Mouse (Mus musculus): ENCODE results near the gene Tmem139. TPM values are rescaled to one million over a fixed set of nuclear protein-coding genes. Genes with fewer than 3 reads are reported as not detected.

The Tmem139 gene
- polyA plus RNA-seq, 1 experiment = not detected

DNA sequence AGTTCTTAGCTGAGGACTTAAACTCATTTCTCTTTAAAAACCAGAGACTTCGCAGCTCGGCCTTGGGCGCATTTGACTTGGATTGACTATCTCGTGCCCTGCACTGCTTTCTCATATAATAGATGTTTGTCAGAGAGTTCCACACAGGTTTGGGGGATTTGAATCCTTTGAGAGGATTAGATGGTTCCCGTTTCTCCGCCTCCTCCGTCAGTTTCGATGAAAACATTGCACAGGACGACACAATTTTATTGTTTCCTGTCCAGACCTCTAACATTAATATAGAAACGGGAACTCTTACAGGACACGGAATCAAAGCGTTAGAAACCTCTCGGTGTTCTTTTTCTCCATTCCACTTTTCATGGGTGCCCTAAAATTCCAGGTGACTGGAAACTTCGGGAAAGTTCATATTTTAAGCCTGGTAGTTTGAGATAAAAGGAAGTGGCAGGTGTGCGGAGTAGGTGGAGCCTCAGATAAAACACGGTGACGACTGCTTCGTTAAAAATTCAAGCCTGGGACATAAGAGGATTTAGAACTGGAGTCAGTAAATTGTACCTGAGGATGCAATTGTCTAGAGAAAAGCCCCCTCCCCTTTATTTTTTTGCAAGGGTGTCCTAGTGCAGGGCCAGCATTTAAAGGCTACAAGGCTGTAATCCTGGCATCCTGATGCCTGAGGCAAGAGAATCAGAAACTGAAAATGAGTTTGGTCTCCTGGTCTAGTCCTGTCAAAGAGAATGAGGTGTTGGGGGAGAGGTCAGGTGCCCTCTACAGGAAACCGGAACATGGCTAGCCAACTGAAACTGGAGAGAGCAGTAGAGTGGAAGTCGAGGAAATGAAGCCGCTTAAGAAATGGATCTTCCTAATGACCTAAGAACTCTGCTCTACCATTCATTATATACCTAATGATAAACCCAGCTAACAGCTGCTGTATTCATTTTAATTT lies 3.9 kb downstream of the Tmem139 start:
- peaks cover 3% of the 10 kb centered on the region for H3K27me3 ChIP-seq (ENCODE audit: control insufficient read depth)
- peak overlapping the region; percentile 78 for H3K4me3 ChIP-seq (replicated peaks)
- no peaks in the 10 kb centered on the region for H3K9me3 ChIP-seq (ENCODE audit: control insufficient read depth, low read length)
- no peak for TF ChIP-seq GATA1 (IDR thresholded peaks at IDR 0.05; ENCODE audit: low read length)
- peak; percentile 53; the same call in 2 of the 3 replicates for TF ChIP-seq TAL1 (IDR thresholded peaks at IDR 0.05; ENCODE audit: low read length)
- peaks cover 43% of the 10 kb centered on the region for H3K36me3 ChIP-seq (ENCODE audit: control insufficient read depth)
- peaks cover 51% of the 10 kb centered on the region for H3K4me1 ChIP-seq (ENCODE audit: control insufficient read depth)

DNA sequence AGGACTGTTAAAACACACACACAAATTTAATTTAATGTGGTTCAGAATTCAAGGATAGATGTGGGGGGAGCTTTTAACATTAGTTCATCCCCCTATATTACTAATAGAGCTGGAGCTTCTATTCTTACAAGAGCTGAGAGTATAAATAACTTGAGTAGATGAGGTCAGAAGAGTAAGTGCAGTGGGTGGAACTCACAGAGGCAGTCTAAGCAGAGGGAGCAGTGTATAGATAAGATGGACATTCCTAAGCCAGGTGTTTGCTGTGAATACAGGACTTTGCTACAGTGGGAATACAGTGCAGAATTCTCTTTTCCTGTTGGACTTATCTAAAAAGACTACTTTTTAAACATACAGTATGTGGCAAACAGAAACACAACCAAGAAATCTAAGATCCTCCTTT lies 9.0 kb downstream of the Tmem139 start:
- peaks cover 95% of the 10 kb centered on the region for H3K36me3 ChIP-seq (ENCODE audit: control insufficient read depth)

DNA sequence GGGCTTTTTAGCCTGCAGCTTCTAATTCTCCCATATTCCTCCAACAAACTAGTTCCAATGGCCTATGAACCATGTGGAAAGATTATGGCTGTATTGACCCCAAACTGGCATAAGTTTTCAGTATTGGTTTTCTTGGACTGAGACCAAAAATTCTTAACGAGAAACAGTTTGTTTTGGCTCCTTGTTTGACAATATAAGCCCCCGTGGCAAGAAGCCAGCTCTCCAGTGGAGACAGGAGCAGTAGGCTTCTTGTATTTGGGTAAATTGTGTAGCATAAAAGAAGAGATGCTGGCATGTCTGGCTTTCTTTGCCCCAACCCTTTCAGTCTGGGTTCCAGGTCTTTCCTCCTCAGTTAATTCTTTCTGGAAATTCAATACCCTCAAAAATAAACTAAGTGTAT lies 14.4 kb downstream of the Tmem139 start:
- Histone ChIP-seq H3K27me3 (ENCODE audit: control insufficient read depth) (no peaks in the 10 kb centered on the region), H3K4me3 (replicated peaks) (no peak overlapping the region), H3K36me3 (ENCODE audit: control insufficient read depth) (peaks cover 100% of the 10 kb centered on the region), H3K4me1 (ENCODE audit: control insufficient read depth) (no peaks in the 10 kb centered on the region), H3K9me3 (ENCODE audit: control insufficient read depth, low read length) (no peaks in the 10 kb centered on the region)
- TF ChIP-seq TAL1 (IDR thresholded peaks at IDR 0.05; ENCODE audit: low read length) = no peak
- no peak for TF ChIP-seq GATA1 (IDR thresholded peaks at IDR 0.05; ENCODE audit: low read length)

More for the DNA sequence above, 9.0 kb downstream of the Tmem139 start:
- Histone ChIP-seq H3K4me3 (replicated peaks) (no peak overlapping the region), H3K27me3 (ENCODE audit: control insufficient read depth) (no peaks in the 10 kb centered on the region), H3K4me1 (ENCODE audit: control insufficient read depth) (peaks cover 28% of the 10 kb centered on the region), H3K9me3 (ENCODE audit: control insufficient read depth, low read length) (no peaks in the 10 kb centered on the region)
- no peak for TF ChIP-seq TAL1 (IDR thresholded peaks at IDR 0.05; ENCODE audit: low read length)
- no peak for TF ChIP-seq GATA1 (IDR thresholded peaks at IDR 0.05; ENCODE audit: low read length)

DNA sequence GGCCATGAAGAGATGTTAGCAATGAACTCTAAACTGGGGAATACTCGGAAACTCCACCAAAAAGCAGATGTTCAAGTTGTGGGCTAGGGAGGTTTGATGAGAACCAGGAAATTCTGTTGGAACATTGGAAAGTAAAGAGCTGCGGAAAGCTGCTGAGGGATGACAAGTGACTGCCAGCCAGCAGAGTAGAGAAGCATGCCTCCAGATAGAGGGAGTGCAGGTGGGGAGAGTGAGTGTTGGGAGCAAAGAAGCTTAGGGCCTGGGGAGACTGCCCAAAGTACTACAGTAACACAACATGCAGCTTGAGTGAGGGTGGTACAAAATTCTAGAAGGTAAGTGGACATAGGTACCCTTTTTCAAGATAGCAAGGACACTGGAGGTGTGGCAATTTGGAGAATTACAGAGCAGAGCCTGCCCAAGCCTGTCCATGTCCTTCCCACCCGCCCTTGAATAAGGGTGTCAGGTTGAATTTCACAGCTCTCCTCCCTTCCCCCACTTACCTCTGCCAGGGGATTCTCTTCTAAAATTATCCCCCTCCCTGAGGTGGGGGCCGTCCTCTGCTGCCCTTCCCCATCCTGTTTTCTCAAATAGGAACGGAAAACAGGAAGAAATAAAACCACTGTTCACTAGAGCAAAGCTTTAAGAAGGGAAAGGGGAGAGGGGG lies 21.2 kb downstream of the Tmem139 start:
- Histone ChIP-seq H3K4me1 (ENCODE audit: control insufficient read depth) (no peaks in the 10 kb centered on the region), H3K4me3 (replicated peaks) (no peak overlapping the region), H3K9me3 (ENCODE audit: control insufficient read depth, low read length) (no peaks in the 10 kb centered on the region), H3K27me3 (ENCODE audit: control insufficient read depth) (no peaks in the 10 kb centered on the region), H3K36me3 (ENCODE audit: control insufficient read depth) (peaks cover 77% of the 10 kb centered on the region)
- TF ChIP-seq GATA1 (IDR thresholded peaks at IDR 0.05; ENCODE audit: low read length) (no peak), TAL1 (IDR thresholded peaks at IDR 0.05; ENCODE audit: low read length) (no peak)

DNA sequence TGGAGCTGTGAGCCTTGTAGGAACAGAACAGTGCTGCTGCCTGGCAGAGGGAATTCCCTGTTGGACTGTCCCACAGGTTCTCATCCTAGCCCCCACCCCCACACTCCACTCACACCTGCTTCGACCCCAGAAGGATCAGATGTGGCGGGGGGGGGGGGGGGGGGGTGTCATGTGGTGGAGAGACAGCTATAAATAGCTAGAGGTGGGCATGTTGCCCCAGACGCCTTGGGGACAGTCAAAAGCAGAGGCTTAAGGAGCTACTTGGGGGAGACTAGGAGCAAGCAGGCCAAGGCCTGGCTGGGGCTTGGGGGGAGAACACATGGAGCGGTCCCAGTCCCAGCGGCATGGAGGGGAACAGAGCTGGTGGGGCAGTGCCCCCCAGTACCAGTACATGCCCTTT lies 24.7 kb downstream of the Tmem139 start, which contains the start of gene Clcn1:
Gene Clcn1, plus strand, starts transcription at position 238 of the 400 bp plus-strand sequence.
- Histone ChIP-seq H3K36me3 (ENCODE audit: control insufficient read depth) (peaks cover 42% of the 10 kb centered on the region), H3K4me1 (ENCODE audit: control insufficient read depth) (no peaks in the 10 kb centered on the region), H3K4me3 (replicated peaks) (no peak within 1 kb of the TSS), H3K9me3 (ENCODE audit: control insufficient read depth, low read length) (no peaks in the 10 kb centered on the region), H3K27me3 (ENCODE audit: control insufficient read depth) (no peaks in the 10 kb centered on the region)
- TF ChIP-seq TAL1 (IDR thresholded peaks at IDR 0.05; ENCODE audit: low read length) (no peak), GATA1 (IDR thresholded peaks at IDR 0.05; ENCODE audit: low read length) (no peak)

DNA sequence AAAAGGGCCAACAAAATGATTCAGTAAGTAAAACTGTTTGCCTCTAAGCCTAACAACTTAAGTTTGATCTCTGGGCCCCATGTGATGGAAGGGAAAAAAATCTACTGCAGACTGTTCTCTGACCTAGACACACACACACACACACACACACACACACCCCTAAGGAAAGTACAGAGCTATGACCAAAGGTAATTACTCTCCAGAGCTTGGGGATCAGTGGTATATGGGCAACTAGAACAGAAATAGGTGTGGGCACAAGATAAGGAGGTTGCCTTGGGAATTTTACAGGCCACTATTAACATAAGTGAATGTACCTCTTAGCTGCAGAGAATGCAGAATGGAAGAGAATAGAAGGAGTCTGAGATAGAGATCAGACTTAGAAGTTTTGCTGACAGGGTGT lies 25.8 kb downstream of the Tmem139 start:
- Histone ChIP-seq H3K4me1 (ENCODE audit: control insufficient read depth) (no peaks in the 10 kb centered on the region), H3K36me3 (ENCODE audit: control insufficient read depth) (peaks cover 31% of the 10 kb centered on the region), H3K4me3 (replicated peaks) (no peak overlapping the region), H3K9me3 (ENCODE audit: control insufficient read depth, low read length) (no peaks in the 10 kb centered on the region), H3K27me3 (ENCODE audit: control insufficient read depth) (no peaks in the 10 kb centered on the region)
- TF ChIP-seq GATA1 (IDR thresholded peaks at IDR 0.05; ENCODE audit: low read length) (no peak), TAL1 (IDR thresholded peaks at IDR 0.05; ENCODE audit: low read length) (no peak)

DNA sequence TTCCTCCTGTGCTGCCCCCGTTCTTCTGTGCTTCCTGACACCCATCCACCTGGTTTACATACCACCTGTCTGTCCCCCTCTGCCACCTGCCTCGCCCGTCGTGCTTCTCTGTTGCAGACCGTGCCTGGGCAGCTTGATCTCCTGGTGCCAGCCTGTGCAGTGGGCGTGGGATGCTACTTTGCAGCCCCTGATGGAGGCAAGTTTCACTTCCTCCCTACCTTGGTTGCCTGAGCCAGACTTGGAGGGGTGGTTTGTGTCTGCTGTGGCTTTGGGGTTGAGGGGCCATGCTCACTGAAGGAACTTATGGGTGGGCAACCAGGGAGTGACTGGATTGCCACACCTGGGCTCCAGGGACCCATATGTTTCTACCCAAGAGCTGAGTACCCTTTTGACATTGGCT lies 31.6 kb downstream of the Tmem139 start:
- no peak for TF ChIP-seq GATA1 (IDR thresholded peaks at IDR 0.05; ENCODE audit: low read length)
- no peak for TF ChIP-seq TAL1 (IDR thresholded peaks at IDR 0.05; ENCODE audit: low read length)
- Histone ChIP-seq H3K4me1 (ENCODE audit: control insufficient read depth) (no peaks in the 10 kb centered on the region), H3K36me3 (ENCODE audit: control insufficient read depth) (no peaks in the 10 kb centered on the region), H3K4me3 (replicated peaks) (no peak overlapping the region), H3K9me3 (ENCODE audit: control insufficient read depth, low read length) (no peaks in the 10 kb centered on the region), H3K27me3 (ENCODE audit: control insufficient read depth) (no peaks in the 10 kb centered on the region)

DNA sequence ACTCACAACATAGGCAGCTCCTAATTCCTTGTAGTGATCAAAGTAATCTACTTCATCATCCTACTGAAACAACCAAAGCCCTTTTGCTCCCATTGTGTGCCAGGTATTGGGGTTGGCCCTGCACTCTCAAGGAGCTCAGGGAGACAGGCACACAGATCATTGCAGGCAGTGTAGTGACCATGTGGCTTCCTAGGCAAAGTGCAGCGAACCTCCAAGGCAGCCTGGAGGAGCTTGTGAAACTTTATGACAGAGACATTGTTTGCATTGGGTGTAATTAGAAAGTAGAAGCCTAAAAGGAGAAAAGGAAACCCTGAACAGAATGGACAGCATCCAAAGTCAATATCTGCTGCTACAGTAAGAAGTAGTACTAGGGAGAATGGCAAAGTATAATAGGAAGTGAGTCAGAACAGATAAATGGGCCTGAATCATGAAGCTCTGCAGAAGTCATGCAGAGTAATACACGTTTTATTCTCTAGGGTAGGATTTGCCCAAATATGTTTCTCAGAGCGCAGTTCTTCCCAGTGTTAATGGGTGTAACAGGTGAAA lies 33.9 kb downstream of the Tmem139 start:
- TF ChIP-seq GATA1 (IDR thresholded peaks at IDR 0.05; ENCODE audit: low read length) = no peak
- no peak for TF ChIP-seq TAL1 (IDR thresholded peaks at IDR 0.05; ENCODE audit: low read length)
- Histone ChIP-seq H3K27me3 (ENCODE audit: control insufficient read depth) (no peaks in the 10 kb centered on the region), H3K4me3 (replicated peaks) (no peak overlapping the region), H3K36me3 (ENCODE audit: control insufficient read depth) (no peaks in the 10 kb centered on the region), H3K9me3 (ENCODE audit: control insufficient read depth, low read length) (no peaks in the 10 kb centered on the region), H3K4me1 (ENCODE audit: control insufficient read depth) (no peaks in the 10 kb centered on the region)

DNA sequence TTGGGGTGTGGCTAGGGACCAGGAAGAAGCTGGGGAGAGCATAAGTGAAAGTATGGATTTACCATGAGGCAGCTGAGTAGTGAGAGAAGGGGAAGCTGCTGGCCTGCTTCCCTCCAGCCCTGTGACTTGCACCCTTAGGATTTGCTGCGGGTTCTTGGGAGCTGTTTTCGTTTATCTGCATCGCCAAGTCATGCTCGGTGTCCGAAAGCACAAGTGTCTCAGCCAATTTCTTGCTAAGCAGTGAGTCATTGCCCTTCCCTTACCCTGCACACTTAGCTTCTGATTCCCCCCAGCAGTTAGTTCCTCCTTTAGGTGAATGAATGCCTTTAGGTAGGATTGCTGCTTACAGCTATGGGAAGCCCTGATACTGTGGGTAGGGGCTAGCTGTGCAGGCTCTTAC lies 37.6 kb downstream of the Tmem139 start:
- Histone ChIP-seq H3K9me3 (ENCODE audit: control insufficient read depth, low read length) (no peaks in the 10 kb centered on the region), H3K36me3 (ENCODE audit: control insufficient read depth) (no peaks in the 10 kb centered on the region), H3K27me3 (ENCODE audit: control insufficient read depth) (no peaks in the 10 kb centered on the region), H3K4me1 (ENCODE audit: control insufficient read depth) (no peaks in the 10 kb centered on the region), H3K4me3 (replicated peaks) (no peak overlapping the region)
- TF ChIP-seq TAL1 (IDR thresholded peaks at IDR 0.05; ENCODE audit: low read length) = no peak
- TF ChIP-seq GATA1 (IDR thresholded peaks at IDR 0.05; ENCODE audit: low read length) = no peak

Data from erythroblast, embryonic 14.5 days (primary cell).